Mouse (Mus musculus): ENCODE measurements at regions not wholly inside any gene's neighbourhood (a gene's known extent, or its start where the extent isn't known, plus 50 kb on each side); places are given as distances from the start of the nearest gene placed in this dataset.

GRCm38 (mm10) chr17:79147883-79148282, 96.2 kb downstream of the Qpct start:
- no peaks in the 10 kb centered on the region for H3K27me3 ChIP-seq (replicated peaks; ENCODE audit: control insufficient read depth, insufficient read depth, low read length)
- H3K9ac ChIP-seq (ENCODE audit: low read depth, low read length), result no peak overlapping the region
- no peaks in the 10 kb centered on the region for H3K9me3 ChIP-seq (ENCODE audit: control insufficient read depth, low read length)
- no peak overlapping the region for H3K4me2 ChIP-seq
- H3K4me1 ChIP-seq (replicated peaks; ENCODE audit: control insufficient read depth, insufficient read depth, low read length), result no peaks in the 10 kb centered on the region
- 73% methylated on average over 3 of the region's 3 CpGs for WGBS
- no peak overlapping the region for H3K4me3 ChIP-seq (ENCODE audit: low read depth, low read length)
- H3K36me3 ChIP-seq (ENCODE audit: control insufficient read depth, insufficient read depth, low read length), result no peaks in the 10 kb centered on the region
- ATAC-seq (replicated peaks; ENCODE audit: low FRiP score) (no peak), DNase-seq (ENCODE audit: low spot score) (no peak)
- H3K27ac ChIP-seq (ENCODE audit: low read depth, low read length), result no peak overlapping the region

- Histone ChIP-seq H3K9me3 (ENCODE audit: control insufficient read depth, low read length) (no peaks in the 10 kb centered on the region), H3K9ac (ENCODE audit: low read depth, low read length) (no peak overlapping the region), H3K36me3 (ENCODE audit: control insufficient read depth, insufficient read depth, low read length) (no peaks in the 10 kb centered on the region), H3K4me2 (no peak overlapping the region), H3K27ac (ENCODE audit: low read depth, low read length) (no peak overlapping the region), H3K27me3 (replicated peaks; ENCODE audit: control insufficient read depth, insufficient read depth, low read length) (no peaks in the 10 kb centered on the region), H3K4me3 (ENCODE audit: low read depth, low read length) (no peak overlapping the region), H3K4me1 (replicated peaks; ENCODE audit: control insufficient read depth, insufficient read depth, low read length) (no peaks in the 10 kb centered on the region)
- ATAC-seq (replicated peaks; ENCODE audit: low FRiP score) (no peak), DNase-seq (ENCODE audit: low spot score) (no peak)
- 68% methylated on average over 2 of the region's 2 CpGs for WGBS
Observed at GRCm38 (mm10) chr17:79144913-79145625, 93.4 kb downstream of the Qpct start.

GRCm38 (mm10) chr17:79143031-79143430, 91.3 kb downstream of the Qpct start:
- Histone ChIP-seq H3K4me3 (ENCODE audit: low read depth, low read length) (no peak overlapping the region), H3K4me1 (replicated peaks; ENCODE audit: control insufficient read depth, insufficient read depth, low read length) (no peaks in the 10 kb centered on the region), H3K36me3 (ENCODE audit: control insufficient read depth, insufficient read depth, low read length) (no peaks in the 10 kb centered on the region), H3K27ac (ENCODE audit: low read depth, low read length) (no peak overlapping the region), H3K9ac (ENCODE audit: low read depth, low read length) (no peak overlapping the region), H3K27me3 (replicated peaks; ENCODE audit: control insufficient read depth, insufficient read depth, low read length) (no peaks in the 10 kb centered on the region), H3K9me3 (ENCODE audit: control insufficient read depth, low read length) (no peaks in the 10 kb centered on the region), H3K4me2 (no peak overlapping the region)
- 40% methylated on average over 1 of the region's 1 CpGs for WGBS
- ATAC-seq (replicated peaks; ENCODE audit: low FRiP score) (no peak), DNase-seq (ENCODE audit: low spot score) (no peak)
